Mouse (Mus musculus): ENCODE data around the gene Olfml2b.
A peak's percentile ranks its signal among the peaks of the same experiment; 100 is the strongest.

Olfml2b gene

DNA sequence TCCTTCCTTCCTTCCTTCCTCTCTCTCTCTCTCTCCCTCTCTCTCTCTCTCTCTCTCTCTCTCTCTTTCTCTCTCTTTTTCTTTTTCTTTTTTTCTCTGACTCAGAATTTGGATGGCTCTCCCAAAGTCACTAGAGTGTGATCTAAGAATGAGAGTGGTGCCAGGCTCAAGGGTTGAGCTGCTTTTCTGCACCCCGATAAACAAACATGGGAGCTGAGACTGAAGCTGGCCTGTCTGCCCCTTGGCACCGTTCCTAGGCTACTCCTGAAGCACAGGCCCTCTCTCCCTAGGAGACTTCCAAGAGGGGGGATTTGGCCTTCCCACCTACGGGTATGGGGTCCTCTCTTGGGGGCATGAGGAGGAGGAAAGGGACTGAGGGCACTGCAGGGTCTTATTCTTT lies 54.4 kb downstream of the Olfml2b start:
- DNase-seq: peak; percentile 83

DNA sequence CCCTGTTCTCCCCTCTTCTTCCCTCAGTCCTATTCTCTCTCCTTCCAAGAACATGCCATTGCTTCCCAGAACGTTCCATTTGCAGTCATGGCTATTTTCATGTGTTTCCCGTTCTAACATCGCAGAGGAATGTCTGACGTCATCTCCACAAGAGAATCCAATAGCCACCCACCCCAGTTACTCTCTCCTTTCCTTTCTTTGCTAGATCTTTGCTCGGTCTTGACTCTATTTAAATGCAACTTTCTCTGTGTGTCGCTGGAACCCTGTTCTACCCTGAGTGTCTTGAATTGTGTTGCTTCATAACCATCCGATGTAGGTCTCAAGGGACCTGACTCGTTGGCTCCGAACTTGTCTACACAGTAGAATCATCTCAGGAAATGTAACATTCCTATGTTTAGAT lies 55.2 kb downstream of the Olfml2b start:
- DNase-seq: peak; percentile 93

DNA sequence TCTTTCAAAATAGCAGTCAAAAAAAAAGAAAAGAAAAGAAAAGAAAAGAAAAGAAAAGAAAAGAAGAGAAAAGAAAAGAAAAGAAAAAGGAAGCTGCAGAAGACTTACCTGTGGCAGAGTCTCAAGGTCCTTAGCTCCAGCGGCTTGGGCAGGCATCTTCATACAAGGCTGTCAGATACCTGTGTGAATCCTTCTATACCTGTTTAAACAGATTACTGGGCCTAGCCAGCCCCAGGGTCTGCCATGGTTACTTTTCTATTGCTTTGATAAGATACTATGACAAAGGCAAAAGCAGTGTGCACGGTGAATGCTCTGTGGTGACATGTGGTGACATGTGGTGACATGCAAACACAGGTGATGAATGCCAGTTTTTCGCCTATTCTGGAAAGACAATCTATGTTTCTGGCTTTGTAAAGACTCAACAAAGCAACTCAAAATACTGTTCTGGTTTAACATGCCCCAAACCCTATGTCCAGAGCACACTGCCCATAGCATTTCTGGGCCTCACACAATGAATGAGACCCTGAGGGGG lies 56.2 kb downstream of the Olfml2b start:
- peak; percentile 78 for DNase-seq

DNA sequence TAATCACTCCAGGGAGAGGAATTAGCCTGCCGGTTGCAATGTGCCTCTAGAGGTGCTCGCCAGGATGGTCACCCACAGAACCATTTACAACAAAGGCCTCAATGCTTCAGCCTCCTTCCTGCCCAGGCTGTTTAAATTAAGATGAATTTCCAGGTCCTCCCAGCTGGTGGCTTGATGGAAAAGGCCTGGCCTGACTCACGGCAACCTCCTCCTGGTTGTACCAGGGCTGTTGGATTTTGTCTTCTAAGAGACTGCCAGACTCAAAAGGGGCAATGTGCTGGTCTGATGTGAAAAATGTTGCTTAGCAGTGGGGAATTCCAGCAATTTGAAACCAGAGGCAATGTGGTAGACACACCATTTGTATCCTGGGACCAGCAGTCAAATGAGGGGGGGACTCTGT lies 56.8 kb downstream of the Olfml2b start:
- DNase-seq: no peak

DNA sequence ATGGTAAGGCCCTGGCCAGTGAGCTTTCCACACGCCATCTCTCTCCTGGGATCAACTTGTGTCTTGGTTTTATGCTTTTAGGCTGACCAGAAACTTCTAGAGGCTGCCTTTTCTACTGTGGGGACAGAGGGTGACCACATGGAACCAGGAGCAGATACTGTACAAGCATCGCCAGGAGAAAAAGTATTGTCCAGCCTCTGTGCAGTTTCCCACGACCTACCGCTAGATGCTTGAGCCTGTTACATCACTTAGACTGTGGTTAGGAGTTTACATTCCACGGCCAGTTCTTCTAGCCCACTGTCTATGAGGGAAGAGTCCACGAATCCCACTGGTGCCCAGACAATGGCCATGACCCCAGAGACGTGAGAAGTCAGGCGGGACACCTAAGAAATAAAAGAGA lies 57.2 kb downstream of the Olfml2b start:
- DNase-seq: peak; percentile 78

DNA sequence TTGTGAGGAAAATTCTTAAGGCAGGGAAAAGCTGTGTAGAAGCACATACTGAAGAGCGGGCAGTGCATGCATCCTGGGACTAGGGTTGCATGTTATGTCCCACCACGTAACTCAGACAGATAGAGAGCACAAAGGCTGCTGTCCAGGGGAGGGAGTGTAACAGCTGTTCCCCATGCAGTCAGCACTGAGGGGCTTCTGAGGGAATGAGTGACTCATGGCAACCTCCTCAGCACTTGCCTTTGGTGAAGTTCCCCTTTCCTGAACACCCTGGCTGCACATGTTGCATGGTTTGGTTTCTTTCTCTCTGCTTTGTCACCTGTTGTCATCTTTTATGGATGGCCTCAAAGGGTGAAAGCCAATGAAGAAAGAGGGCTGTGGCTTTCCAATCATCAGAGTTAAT lies 57.9 kb downstream of the Olfml2b start:
- peak; percentile 63 for DNase-seq

DNA sequence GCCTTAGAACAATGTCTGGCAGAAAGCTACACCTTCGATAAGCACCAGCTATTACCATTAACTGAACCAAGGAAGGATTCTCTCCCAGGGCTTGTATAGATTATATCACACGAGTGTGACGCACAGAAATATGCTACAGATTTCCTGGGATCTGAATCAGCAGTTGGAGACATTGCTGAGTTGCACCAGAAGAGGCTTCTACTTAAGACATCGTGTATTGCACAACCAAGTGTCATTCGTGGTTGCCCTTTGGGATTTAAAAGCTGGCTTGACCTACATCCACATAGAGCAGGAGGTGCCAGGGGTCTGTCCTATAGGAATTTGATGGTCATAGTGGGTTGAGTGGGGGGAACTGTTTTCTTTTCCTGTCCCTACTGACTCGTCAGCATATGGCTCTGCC lies 58.6 kb downstream of the Olfml2b start:
- DNase-seq: peak; percentile 78

DNA sequence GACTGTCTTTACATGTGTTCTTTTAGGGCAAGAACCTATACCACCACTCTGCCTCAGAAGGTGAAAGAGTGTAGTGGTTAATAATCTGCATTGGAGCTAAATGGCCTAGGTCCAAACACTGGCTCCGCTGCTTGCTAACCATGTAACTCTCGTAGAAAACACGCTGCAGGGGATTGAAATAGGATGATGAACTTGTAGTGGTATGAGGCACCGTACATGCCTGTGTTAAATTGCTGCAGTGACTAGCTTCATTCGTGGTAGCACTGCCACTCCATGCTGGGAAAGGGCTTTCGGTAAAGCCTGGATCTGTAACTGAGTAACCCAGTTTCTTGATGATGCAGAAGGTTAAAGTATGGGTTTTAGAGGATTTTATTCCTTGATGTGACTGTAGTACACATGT lies 59.8 kb downstream of the Olfml2b start:
- peak; percentile 55 for DNase-seq

DNA sequence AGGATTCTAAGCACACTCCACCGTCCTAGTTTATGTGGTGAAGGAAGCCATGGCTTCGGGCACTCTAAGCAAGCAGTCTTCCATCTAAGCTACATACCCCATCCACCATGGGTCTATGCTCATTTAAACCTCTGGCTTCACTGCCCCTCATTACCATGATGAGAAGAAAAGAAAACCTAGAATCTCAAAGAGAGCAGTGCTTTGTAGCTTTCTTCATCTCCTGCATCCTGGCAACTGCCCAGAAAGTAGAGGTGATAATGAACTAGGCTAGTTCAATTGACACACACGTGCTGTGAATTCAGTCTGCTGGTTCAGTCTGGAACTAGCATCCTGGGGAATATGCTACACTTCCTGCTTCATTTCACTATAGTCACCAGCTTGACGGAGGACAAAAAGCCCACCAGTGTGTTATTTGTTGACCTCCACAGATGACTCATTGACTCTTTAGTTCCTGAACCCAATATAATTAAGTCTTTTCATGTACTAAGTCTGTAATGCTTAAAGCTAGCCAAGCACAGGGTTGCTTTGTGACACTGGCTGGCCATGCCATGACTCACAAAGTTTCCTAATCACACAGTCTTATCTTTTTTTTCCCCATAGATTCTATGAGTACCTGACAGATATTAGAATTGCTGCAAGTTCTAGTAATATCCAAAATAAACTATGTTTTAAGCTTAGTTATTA lies 60.7 kb downstream of the Olfml2b start:
- peak; percentile 46 for DNase-seq

DNA sequence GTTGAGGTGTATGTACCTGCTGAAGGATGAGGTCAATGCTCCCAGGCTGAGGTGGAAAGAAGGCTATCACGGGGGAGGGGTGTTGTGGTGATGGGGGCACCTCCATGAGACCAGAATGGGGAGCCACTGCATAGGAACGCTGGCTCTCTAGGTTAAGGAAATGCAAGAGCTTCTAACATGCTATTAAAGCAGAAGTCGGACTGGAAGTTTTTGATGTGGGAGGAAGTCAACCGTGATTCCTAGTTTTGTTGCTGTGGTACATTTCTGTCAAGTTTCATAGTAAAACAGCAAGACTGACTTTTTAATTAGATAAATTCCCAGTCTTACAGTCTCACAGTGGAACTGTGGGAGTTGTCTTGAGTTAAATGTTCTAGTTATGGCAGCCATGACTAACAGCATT lies 61.7 kb downstream of the Olfml2b start:
- DNase-seq: peak; percentile 89

DNA sequence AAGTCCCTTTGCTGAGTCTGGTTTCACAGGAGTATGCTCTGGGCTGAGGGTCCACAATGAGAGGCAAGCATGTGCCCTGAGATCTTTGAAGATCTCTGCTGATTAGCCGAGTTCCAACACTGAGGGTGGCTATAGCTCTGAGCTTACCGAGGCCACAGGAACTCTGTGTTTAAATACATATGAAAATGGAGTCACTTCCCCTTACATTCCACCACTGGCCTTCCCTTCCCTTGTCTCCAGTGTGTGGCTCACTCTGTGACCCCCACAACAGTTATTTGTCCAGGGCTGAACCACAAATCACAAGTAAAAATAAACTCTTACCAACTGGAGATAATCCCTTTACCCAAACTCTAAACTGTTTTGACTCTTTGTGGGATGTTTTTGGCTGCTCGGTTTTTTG lies 64.7 kb downstream of the Olfml2b start:
- peak; percentile 39 for DNase-seq

DNA sequence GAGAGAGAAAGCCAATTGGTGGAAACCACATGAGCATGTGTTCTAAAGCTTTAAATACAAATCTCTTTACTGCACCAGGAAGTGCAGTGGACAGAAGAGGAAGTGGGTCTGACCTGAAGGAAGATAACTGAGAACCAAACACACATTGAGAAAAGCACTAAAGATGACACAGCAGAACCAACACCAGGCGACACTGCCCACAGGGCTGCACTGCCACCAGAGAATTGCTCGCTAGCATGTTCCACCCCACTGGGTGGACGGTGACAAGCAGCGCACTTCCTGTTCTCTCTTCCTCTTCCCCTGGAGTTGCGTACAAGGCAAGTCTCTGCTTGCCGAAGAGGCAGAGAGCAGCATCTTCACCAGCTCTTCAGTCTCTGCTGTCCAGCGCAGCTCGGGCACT lies 65.1 kb downstream of the Olfml2b start:
- DNase-seq: peak; percentile 97

DNA sequence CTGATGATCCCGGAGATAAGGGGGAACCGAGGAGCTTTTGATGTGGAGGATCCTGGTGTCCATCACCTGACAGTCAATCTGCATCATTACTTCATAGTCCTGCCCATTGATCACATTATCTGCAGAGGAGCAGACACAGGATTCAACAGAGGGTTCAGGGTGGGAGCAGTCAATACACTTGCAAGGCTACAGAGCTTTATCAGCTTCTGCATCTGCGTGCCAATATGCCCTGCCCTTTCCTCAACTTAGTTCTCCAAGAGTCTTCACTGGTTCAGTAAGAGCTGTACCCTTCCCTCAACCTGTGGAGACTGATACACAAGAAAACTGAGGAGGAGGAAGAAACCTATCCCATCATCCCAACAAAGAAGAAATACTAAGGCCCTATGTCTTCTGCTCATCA lies 65.6 kb downstream of the Olfml2b start:
- peak; percentile 60 for DNase-seq

DNA sequence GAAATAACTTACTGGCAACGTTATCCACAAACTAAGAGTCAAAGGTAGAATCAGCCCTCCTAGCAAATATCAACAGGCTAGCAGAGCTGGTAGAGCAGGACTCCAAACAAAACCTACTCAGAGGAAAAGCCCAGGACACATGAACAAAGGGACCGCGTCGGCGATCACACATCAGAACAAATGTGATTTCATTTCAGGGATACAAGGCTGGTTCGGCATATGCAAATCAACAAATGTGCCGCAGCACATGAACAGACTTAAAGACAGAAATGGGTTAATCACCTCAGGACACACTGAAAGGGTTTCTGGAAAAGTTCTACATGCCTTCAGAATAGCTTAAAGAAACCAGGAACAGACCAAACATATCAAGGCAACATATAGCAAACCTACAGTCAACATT lies 67.4 kb downstream of the Olfml2b start:
- peak; percentile 61 for DNase-seq

DNA sequence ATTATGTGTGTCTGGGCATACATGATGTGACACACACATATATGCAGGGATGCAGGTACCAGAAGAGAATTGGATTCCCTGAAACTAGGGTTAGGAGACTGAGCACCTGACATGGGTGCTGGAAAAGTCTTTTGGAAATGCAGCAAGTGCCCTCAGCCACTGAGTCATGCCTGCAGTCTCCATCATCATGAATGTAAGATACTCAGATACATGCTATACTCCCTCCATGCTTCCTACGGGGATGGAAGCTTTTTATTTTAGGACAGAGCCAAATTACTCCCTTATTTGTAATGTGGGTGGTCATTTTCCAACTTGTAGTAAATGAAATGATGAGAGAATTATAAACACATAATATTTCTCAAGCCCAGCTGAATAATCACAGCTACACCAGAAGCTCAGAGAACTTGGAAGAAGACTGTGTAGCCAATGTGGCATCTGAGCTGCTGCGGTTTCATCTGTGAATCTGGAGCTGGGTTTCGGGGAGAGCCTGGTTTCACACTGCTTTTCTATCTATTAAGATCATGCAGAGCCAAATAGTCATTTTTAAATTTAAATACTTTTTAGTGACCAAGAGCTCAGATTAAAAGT lies 73.0 kb downstream of the Olfml2b start:
- no peak for DNase-seq

DNA sequence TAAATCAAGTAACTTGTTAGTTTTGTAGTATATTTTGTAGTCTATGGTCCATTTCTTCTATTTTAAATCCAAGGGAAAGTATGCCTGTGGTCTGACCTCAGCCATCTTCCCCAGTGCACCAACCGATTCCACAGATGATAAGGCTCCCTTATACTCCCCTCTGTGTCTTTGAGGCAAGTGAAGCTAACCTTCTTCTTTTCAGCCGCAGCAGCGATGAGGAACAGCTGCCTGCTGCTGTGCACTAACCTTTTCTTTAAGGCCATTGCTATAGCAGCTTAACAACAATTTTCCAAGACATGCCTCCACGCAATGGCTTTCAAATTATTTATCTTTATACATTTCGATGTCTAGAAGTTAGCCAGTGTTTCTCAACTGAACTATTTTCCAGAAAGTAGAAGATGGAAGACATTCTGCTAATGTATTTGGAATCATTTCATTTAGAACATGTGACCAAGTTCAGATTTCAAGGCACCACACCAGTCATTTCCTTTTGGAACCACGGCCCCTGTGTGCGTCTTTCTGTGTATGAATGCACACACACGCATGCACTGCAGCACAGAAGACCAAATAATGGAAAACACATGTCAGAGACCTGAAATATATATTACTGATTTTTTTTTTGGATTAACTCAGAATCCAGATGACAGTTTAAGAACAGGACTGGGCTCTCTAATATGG lies 73.9 kb downstream of the Olfml2b start:
- DNase-seq: no peak

DNA sequence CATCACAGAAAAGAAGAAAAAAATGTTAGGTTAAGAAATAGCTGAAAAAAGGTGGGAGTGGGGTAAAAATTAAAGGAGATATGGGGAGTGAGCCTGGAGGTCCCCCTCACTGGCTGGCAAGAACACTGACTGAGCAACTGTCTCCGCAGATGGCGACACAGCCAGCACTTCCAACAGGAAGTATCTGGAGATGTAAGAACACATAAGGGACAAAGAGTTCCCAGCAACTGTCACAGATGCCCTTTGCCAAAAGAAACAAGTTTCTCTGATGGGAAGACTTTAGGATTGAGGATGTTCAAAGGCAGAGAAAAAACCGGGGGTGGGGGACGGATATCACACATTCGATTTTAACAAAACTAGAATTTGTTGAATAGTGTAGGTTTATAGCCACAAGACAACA lies 77.2 kb downstream of the Olfml2b start:
- peak; percentile 98 for DNase-seq

DNA sequence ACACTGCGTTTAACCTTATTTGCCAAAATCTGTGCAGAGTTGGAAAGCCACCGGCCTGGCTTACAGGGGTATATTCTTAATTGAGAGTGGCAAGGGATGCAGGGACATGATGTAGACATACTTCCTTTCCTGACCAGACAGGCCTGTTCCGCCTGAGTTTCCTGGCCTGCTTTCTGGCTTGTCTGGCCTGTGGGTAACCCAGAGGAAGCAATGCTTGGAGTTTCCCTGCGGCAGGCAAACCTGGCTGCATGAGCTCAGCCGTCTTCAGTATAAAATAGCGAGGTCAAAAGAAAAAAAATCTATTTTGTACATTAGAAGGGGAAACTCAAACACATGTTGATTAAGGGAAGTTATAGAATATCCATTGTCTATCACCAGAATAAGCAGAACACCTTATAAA lies 84.2 kb downstream of the Olfml2b start:
- no peak for DNase-seq

DNA sequence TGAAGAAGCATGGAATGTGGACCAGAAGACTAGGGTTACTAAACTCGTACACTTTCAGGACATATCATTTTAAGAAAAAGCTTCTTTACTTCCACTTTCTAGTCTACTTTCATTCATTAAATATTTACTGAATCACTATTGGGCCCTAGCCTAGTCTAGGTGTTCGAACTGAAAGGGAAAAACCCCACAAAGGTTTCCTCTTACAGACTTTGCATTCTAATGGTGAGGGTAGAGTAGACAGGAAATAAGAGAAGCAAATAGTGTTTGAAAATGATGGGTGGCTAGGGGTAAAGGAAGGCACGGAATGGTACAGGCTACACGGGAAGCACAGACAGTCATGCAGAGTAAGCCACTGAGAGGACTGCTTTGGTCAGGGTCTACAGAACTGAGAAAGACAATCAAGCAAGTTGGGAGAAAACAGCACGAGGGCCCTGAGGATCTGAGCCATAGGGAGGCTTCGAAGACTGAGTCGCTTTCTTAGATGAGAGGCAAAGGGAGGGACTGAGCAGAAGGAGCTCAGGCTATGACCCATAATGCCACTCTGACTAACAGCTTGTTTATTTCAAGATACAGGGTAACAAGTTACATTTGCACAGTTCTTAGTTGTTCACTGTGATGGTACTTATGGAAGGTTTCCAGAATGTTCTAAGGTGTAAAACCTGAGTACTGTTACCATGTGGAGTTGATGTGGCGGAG lies 85.1 kb downstream of the Olfml2b start:
- no peak for DNase-seq

DNA sequence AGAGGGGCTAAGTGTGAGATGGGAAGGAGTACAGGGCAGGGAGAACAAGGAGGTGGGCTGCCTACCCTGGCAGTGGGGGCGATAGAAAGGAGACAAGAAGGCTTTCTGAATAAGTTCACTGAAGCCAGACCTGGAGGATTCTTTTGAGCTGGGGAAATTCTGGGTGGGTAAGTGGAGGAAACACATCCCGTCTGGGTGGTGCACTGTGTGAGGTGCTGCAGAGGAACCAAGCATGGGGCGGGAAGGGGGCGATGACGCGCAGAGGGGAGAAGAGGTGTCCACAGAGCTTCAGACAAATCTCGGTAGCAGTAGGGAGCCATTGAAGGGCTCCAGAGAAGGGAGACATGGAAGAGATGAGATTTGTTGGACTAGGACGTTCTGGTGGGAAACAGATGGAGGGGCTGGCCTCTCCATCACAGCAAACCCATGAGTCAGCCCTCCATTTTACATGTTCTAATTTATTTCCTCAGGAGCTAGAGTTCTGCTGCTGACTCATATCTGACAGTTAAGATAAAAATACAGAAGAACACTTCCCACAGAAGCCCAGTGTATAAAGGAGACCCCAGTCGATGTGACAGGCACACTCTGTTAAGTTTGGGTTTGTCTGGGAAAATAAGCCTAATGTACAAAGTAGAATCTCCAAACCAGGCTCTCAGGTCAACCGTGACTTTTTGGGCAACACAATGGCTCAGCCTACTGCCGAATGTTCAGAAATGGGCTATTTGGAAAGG lies 87.7 kb downstream of the Olfml2b start:
- DNase-seq: peak; percentile 83
